Mouse (Mus musculus) kidney, adult 18-20 months (tissue): Measurements from ENCODE around the gene Wnk4.
"Not testable (repeated sequence)": the region's sequence is repeated elsewhere in the genome, so short reads cannot be mapped to it uniquely, and the experiment has no call there.

ENCODE experiments used
- DNase-seq: peaks from one replicate; pipeline ENCODE4 v3.0.0; 2021

The Wnk4 gene

DNA sequence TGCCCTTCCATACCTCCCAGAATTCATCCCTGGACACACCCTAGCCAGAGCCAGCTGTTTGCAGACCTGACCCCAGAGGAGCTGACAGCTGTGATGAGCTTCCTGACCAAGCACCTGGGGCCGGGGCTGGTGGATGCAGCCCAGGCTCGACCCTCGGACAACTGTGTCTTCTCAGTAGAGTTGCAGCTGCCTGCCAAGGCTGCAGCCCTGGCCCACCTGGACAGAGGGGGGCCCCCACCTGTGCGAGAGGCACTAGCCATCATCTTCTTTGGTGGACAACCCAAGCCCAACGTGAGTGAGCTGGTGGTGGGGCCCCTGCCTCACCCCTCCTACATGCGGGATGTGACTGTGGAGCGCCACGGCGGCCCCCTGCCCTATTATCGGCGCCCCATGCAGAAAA is 64.8 kb downstream of the Wnk4 start:
- not testable (repeated sequence) for DNase-seq

DNA sequence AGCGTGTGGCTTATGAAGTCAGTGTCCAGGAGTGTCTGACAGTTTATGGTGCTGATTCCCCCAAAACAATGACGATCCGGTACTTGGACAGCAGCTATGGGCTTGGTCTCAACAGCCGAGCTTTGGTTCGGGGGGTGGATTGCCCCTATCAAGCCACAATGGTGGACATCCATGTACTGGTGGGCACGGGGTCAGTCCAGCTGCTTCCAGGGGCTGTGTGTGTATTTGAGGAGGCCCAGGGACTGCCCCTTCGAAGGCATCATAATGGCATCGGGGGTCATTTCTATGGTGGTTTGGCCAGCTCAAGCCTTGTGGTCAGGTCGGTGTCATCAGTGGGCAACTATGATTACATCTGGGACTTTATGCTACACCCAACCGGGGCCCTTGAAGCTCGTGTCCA is 65.8 kb downstream of the Wnk4 start:
- DNase-seq: no peak
